Mouse (Mus musculus) ovary, postnatal 14 days (tissue): ENCODE measurements around the gene Hadha.

Experiments
- DNase-seq: peaks from one replicate; pipeline ENCODE4 v3.0.0; 2022; ENCODE audit warnings: low spot score

The Hadha gene

GRCm38 (mm10) chr5:30154474-30155394 lies at the start of gene Hadha, which contains the start of gene Hadhb:
TSS of gene Hadha (minus strand) at chr5:30155162.
TSS of gene Hadhb (plus strand) at chr5:30155248.
- peak; percentile 94 for DNase-seq

GRCm38 (mm10) chr5:30204441-30204840 lies 49.5 kb upstream of the Hadha start:
- DNase-seq = no peak

- no peak for DNase-seq
Observed at GRCm38 (mm10) chr5:30203216-30203885, 48.4 kb upstream of the Hadha start.

DNA sequence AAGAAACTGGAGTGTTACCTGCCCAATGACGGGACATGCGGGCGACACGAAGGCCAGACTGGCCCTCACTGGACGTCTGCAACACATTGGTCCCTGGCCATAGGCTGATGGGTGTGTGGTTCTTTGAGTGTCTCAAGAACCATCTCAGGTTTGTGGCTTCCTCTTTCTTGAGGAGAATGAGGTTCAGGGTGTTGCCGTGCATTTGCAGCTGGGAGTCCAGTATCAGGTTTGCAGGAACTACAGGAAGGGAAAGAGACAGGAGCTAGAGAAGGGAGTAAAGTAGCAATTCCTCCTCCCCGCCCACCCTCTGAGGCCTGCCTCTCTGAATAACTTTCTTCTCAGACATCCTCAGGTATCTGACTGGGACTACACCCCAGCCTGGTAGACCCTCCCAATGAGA lies 47.3 kb upstream of the Hadha start:
- DNase-seq = no peak

DNA sequence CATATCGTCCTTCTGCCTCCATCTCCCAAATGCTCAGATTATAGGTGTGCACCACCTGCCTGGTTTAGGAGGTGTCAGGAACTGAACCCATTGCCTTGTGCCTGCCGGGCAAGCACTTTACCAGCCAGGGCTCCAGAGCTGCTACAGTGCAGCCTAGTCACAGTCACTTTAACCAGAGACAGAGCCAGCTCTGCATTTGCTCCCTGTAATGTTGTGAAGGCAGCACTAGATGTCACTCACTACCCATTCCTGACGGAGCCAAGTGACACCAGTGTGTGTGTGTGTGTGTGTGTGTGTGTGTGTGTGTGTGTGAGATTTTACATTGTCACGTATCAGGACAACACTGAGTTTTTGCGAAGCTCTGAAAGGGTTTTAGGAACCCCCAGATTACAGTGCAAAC lies 46.6 kb upstream of the Hadha start:
- DNase-seq = peak; percentile 10

DNA sequence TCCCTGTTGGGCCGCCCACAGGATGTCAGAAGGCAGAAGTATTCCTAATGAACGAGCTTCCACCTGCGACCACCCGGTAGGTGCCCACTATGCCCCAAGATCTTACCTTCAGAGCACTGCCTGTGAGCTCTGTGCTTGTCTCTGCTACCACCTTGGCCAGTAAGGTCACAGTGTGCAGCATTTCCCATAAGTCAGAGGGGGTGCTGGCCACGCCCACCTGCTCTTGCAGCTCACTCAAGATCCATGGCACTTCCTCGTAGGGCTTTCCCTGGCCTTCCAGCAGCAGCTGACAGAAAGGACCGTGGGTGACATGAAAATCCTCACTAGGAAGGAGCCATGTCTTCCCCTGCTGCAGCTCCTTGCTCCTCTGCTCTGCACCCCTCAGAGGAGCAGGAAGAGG lies 43.3 kb upstream of the Hadha start:
- DNase-seq = no peak

DNA sequence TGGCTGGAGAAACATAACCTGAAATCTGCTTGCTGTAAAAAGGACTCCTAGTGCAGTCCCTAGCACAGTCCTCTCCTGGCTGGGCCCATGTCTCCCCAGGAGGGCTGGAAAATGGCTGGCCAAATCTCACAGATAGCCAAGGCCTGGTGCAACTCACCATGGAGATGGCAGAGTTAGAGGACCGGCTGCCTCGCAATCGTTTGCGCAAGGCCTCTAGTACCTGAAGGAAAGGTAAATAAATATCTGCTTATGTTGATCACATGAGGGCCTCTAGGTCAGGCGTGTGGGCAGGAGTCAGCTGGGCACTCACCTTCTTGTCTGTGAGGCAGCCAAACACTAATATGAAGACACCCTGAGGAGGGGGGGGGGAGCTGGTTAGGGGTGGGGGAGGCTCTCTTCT lies 40.4 kb upstream of the Hadha start:
- DNase-seq = no peak

GRCm38 (mm10) chr5:30192452-30192851 lies 37.5 kb upstream of the Hadha start:
- DNase-seq = no peak

GRCm38 (mm10) chr5:30187687-30188485 lies 32.9 kb upstream of the Hadha start:
- no peak for DNase-seq

DNA sequence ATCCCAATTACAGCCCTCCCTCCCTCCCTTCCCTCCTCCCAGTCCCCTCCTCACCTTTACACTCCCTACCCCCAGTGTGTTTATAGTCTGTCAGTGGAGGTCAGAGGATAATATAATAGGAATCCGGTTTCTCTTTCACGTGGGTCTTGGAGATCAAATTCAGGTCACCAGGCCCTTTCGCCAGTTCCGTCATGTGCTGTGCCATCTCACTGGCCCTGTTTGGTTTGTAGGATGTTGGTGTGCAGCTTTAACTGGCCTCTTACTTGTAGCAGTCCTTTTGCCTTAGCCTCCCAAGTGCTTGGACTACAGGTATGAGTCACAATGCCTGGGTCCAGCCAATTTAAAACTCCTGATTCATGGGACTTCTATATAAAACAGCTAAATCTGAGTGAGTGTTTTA lies 20.8 kb upstream of the Hadha start:
- DNase-seq = no peak

DNA sequence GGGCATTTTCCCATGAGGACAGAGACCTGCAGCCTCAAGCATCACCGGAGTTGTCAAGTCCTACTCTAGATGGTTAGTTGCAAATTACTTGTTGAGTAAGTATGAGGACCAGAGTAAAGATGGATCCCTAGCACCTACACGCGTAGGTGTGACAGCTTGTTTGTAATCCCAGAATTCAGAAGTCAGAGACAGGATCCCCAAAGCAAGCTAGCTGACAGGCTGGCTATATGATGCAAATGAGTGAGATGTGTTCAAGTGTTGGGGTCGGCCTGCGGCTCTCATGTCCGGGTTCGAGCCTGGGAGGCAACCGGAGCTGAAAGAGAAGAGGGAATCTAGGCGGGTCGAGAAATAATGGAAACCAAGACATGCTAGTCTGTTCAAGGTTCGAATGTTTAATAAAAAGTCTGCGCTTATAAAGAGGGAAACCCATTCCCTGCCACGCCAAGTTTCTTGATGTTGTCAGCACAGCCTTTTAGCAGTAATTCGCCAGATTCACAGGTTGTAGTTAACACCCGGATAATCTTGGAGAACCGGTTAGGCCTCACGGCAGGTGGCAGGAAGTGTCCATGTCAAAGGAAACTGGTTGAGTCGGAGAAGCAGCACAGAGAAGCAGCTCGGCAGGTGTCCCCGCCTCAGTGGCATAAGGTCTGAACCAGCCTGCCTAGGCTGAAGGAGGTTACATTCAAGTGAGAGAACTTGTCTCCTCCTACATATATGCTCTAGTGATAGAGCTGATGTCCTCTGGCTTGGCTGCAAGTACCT lies 18.1 kb upstream of the Hadha start:
- no peak for DNase-seq

- DNase-seq = no peak
Observed at GRCm38 (mm10) chr5:30172115-30172514, 17.2 kb upstream of the Hadha start.

DNA sequence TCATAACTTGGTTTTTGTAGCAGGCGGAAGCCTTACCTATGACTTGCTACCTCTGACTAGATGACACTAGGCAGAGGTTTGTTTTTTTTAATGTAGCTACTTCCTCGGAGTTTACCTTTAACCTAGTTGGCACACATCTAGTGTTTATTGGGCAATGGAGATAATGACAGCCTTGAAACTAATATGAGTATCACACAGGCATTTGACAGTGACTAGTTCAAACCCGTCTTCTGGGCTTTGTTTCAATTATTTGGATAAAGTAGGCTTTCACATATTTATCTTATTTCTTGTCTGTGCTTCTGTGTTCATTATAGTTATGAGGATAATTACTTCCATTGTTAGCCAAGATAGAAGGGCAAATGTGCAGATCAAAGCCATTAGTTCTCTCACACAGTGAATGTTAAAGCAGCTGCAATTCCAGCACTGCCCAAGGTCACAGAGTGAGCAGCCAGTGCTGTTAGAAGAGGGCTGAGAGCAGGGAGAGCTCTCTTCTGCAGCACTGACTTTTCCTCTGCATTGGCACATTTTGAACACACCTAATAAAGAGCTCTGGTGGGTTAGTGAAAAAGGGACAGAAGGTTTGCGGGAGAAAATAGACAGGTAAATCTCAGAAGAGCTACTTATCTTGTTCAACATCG lies 15.5 kb upstream of the Hadha start:
- no peak for DNase-seq

DNA sequence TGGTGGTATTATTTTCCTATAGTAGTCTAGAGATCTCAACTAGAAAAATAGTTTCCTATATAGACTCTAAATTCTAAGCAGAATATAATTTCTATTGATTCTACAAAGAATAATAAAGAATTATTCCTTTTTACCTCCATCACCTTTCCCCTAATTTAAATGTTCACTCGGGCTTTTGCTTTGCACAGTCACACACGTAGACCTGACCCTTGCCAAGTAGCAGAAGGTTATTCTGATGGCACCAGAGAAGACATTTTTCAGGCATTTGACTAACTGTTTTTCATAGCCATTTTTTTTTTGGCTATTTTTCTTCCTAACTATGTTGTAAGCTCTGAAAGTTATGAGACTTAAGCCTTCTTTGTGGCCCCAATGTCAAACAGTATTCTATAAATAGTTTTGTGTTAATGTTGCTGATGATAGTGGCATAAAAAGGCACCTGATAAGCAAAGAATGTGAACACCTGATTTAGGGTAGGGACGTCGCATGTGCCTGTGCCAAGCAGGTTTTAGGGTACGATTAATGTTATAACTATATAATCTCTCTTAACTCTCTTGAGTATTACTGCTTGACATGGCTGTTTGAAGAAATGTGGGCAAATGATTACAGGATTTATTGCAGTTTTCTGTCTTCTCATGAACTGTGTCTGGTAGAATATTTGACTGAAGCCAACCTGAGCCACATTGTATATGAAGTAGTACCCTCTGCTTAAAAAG lies 10.4 kb upstream of the Hadha start:
- DNase-seq = no peak

GRCm38 (mm10) chr5:30162339-30162738 lies 7.4 kb upstream of the Hadha start:
- no peak for DNase-seq

GRCm38 (mm10) chr5:30161836-30162235 lies 6.9 kb upstream of the Hadha start:
- DNase-seq = no peak

- DNase-seq = no peak
Observed at GRCm38 (mm10) chr5:30159601-30160000, 4.6 kb upstream of the Hadha start.

- no peak for DNase-seq
Observed at GRCm38 (mm10) chr5:30155821-30156629, 1.1 kb upstream of the Hadha start.

DNA sequence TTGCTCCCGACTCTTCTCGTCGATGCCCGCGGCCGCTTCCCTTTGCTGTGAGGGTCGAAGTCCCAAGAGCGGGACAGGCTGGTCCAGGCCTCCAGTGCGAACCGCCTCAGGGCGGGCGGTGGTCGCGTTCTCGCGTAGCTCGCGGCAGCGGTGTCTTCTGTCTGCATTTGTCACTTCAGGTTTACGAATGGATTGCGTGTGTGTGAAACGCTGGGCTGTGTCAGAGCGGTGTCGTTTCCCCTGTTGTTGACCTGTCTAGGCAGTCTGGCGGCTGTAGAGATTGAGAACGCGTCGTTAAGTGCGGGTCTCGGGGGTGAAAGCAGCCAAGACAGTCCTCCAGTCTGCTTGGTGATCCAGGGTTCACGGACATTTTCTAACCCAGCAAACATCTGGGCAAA lies 432 bp upstream of the Hadha start:
- DNase-seq = no peak

DNA sequence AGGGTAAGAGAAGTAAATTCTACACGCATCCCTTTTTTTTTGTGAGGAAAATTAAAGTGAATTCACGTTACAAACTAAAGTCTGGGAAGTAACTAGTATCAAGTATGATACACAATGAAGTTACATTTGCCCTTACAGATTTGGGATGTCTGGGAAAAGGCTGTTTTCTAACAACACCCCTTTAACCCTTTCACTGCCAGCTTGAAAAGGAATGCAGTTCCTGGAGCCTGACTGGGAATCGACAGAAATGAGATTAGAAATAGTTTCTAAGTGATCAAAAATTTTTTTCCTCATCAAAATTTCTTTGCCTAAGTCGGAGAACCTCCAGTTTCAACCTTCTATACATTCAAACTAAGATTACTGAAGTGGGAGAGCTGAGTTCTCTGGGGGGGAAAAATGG lies 949 bp downstream of the Hadha start:
- no peak for DNase-seq
